Mouse (Mus musculus) C2C12 (cell line): Measurements from ENCODE around the gene Tmem109.

Experiments used
- CTCF ChIP-seq: IDR thresholded peaks from one replicate; pipeline ENCODE4 v1.5.1; 2011; ENCODE audit not compliant: control insufficient read depth, insufficient read depth, insufficient read length
- FOSL1 ChIP-seq: IDR thresholded peaks from one replicate; pipeline ENCODE4 v1.8.0; 2011; ENCODE audit warnings: mild to moderate bottlenecking, low read length; ENCODE audit not compliant: poor library complexity, insufficient read depth, severe bottlenecking
- MAX ChIP-seq: IDR thresholded peaks from one replicate; pipeline ENCODE4 v1.6.1; 2011; ENCODE audit warnings: mild to moderate bottlenecking, control low read depth
- MYOG ChIP-seq: IDR thresholded peaks from one replicate; pipeline ENCODE4 v1.6.1; 2011; ENCODE audit not compliant: control insufficient read depth, insufficient read length; ENCODE audit errors: extremely low read depth
- USF1 ChIP-seq: IDR thresholded peaks from one replicate; pipeline ENCODE4 v1.6.1; 2011; ENCODE audit warnings: low read depth, mild to moderate bottlenecking, control low read depth, moderate library complexity

DNA sequence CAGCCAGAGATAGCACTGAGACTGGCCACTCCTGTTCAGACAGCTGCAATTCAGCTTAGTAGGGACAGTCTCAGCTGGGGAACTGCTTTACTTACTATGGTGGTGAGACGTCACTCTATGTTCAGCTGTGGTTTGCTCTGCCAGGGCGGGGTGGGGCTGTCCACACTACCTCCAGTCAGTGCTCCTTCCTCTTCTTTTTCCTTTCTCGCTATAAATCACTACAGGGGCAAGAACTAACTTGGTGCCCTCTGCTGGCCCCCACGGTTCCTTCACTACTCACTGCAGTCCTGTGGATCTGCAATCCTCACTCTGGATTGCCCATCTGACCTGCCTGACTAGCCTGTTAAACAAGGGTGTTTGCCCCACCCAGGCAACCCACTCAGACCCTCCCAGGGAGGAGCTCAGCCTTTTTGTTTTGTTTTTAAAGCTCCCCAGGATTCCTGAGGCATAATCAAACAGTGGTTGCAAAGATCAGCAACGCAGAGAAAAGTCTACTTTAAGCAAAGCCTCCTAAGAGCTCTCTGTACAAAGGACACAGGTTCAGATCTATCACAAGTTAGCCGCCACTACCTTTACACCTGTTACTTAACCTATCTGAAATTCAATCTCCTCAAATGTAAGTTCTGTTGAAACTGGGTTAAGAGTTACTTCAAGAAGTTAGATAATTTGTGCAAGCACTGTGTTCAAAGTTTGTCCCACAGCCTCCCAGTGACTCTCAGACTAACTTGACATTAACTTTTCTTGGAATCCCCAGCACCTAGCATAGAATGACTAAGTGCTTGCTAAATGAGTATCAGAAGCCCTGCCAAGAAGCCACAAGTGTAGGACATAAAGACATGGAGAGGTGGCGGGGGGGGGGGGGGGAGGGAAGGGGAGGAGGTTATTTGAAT lies 1.5 kb downstream of the Tmem109 start:
- TF ChIP-seq CTCF (peak; percentile 51), USF1 (no peak), MAX (no peak), FOSL1 (no peak), MYOG (no peak)
